Mouse (Mus musculus): ENCODE measurements around the gene Olfr1324. TPM values are rescaled to one million over a fixed set of nuclear protein-coding genes. Genes with fewer than 3 reads are reported as not detected.
A peak's percentile ranks its signal among the peaks of the same experiment; 100 is the strongest.
"Not testable (repeated sequence)": the region's sequence is repeated elsewhere in the genome, so short reads cannot be mapped to it uniquely, and the experiment has no call there.

Gene Olfr1324
- total RNA-seq (2021) = not detected
- long read RNA-seq = 0 reads

DNA sequence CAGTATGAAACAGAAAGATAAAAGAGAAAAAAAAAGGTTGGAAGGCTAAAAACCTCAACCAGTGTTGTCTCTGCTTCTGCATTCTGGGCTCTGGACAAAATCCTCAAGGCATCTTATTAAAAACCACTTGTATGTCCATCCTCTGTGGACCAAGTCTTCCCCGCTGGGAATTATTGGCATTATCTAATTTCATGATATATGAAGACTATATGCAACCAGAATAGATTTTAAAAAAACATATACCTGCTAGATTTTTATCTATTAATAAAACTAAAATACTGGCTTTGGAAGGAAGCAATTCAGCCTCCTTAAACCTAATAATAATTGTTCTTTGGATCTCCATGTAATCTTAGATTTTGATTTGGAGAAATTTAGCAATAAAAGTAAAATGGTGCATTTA, at the start of gene Olfr1324:
TSS of gene Olfr1324 (minus strand) at position 101 of the 400 bp plus-strand sequence.
- DNase-seq (ENCODE audit: low spot score in 2 of 2) = no peak

DNA sequence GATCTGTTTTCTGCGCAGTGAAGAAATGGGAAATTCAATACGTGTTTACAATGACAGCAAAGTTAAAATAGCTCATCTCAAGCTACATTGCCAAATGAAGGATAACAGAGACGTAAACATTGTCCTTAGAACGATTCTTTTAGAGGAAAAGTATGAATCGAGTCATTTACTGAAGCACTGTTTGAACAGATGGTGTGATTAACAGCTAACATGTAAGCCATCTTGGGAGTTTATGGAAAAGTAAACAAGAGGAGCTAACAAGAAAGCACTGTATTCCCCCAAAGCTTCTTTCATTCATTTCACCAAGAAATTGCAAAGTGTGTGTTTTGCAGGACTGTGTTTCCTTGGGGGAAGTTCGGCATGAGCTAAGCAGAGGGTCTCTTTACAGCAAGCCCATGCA, 42.0 kb upstream of the Olfr1324 start:
- DNase-seq (ENCODE audit: low spot score in 2 of 2) = not testable (repeated sequence)

DNA sequence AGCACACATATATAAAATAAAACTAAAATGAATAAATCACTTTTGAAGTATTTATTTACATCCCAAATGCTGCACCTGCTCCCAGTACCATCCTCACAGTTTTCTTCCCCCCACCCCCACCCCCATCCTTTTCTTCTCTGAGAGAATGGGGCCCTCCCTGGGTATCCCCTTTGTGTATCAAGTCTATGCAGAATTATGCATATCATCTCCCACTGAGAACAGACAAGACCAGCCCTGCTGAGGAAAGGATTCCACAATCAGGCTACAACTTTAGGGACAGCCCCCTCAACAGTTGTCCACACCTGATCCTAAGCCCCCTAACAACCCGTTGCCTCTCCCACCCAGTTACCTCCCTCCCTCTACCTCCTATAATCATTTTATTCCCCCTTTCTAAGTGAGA, 27.8 kb upstream of the Olfr1324 start:
- no peak for DNase-seq (ENCODE audit: low spot score in 2 of 2)

DNA sequence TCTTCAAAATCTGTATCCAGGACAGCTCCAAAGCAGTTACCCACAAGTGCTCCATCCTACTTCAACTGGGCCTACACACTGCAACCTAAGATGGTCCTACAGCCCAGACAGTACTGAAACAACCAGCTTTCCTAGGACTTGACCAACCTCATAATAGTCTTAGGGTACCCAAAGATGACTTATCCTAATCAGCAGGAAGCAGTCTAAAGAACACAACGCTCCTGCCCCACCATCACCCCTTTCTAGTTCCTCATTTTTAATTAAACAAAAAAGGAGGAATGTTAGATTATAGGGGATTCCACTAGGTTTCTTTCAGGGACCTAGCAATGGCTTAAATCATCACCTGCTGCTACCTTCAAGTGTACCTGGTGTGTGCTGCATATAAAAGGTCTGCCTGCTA, 15.1 kb upstream of the Olfr1324 start:
- DNase-seq (ENCODE audit: low spot score in 2 of 2) = no peak

DNA sequence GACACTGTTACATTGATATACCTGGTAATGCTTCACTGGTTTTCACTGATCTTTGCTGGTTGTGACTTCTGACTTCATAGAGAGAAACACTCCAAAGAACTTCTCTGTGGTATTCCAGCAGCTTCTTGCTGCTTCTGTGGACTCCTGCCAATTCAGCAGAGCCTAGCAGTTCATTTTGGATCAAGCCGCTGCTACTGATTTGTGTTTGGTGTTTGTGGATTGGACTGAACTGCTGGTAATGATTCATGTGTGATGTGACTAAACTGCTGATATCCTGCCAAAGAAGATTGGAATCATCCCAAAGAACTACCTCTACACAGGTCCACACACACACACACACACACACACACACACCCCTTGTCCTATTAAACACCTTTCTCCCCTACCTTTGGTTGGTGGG, 14.4 kb upstream of the Olfr1324 start:
- peak in 1 of 2 experiments; percentile 1 for DNase-seq (ENCODE audit: low spot score in 2 of 2)

DNA sequence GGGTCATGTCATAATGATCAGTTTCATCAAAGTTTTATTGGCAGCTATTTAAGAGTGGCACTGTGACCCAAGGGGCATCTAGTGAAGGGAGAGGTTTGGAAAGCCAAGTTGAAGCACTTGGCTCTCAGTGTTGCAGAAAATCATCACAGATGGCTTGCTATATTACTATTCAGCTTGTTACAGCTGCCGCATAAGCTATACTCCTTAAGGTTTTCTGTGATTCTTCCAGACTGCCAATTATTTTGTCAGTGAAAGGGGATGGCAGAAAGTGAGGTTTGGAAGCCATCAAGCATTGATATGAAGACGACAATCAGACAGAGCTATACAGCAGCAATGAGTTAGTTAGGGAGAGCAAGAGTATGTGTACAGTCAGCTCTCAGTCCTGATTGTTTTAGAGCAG, 4.2 kb upstream of the Olfr1324 start:
- DNase-seq (ENCODE audit: low spot score in 2 of 2) = peak in 1 of 2 experiments; percentile 2

DNA sequence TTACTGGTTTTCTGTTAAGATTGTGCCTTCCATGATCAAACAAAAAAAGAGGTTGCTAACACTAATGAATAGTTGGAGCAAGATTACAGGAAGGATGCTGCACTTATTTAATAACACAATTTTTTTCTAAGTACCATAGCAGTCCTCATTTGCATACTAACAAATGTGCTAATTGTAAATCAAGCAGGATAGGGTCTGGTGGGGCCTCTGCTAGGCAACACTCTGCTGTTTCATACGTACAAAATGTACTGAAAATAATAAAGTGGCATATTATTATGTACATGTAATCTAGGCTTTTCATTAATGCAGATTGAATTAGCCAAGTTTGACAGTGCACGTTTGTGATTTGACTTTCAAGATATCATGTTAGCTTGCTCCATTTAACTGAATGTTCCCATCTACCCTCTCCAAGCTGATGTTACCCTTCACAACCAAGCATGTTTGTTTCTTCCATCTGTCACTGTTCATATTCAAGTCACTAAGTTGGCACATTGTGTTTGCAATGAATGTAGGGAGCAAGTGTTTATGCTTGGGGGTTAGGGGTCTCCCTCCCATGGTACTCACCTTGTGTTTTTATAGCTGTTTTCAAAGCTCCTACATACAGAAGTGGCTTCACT, 478 bp downstream of the Olfr1324 start:
- DNase-seq (ENCODE audit: low spot score in 2 of 2) = peak in 1 of 2 experiments; percentile 6

DNA sequence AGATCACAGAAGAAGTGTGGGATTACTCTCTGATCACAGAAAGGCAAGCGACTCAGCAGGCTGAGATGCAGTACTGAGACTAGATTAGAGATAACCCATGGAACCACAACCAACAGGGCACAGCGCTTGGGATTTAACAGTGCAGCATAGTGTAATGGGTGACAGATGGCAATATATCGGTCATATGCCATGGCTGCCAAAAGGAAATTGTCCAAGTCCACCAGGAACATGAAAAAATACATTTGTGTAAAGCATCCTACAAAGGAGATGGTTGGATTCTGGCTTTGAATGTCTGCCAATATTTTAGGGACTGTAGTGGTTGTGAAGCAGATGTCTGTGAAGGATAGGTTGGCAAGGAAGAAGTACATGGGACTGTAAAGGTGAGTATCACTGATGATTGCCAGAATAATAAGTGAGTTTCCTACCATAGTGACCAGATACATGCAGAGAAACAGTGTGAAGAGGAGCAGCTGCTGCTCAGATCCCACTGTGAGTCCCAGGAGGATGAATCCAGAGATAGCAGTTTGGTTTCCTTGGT, 2.3 kb downstream of the Olfr1324 start:
- DNase-seq (ENCODE audit: low spot score in 2 of 2) = peak in 1 of 2 experiments; percentile 39

DNA sequence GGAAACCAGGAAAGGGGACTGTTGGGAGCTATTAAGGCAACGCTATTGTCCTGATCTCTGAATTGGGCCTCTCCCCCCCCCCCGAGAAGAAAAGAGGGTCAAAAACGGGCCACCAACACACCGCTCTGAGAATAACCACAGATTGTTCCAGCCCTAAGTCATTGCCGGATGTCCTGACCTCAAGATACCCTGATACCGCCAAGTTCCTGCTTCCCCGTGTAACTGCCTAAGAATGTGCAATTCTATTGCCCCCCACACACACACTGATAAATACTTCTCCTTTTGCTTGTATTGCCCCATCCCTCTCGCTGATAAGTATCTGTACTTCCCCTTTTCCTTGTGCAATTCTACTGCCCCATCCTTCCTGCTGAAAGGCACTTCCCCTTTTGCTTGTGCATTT, 17.9 kb downstream of the Olfr1324 start:
- DNase-seq (ENCODE audit: low spot score in 2 of 2) = not testable (repeated sequence)

DNA sequence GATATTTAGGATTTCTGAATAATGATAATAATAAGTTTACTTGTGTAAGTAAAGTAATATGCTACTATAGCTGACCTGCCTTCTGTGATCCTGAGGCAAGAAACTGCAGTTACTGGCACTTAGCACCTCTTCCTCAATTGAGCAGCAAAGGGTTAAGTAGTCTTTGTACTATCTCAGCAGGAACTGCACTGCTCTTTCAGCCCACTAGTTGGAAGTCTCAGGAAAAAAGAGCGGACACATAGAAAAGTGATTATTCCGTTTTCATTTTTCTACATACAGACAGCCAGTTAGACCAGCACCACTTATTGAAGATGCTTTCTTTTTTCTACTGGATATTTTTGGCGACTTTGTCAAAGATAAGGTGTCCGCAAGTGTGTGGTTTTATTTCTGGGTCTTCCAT, 37.7 kb downstream of the Olfr1324 start:
- DNase-seq (ENCODE audit: low spot score in 2 of 2) = not testable (repeated sequence)

DNA sequence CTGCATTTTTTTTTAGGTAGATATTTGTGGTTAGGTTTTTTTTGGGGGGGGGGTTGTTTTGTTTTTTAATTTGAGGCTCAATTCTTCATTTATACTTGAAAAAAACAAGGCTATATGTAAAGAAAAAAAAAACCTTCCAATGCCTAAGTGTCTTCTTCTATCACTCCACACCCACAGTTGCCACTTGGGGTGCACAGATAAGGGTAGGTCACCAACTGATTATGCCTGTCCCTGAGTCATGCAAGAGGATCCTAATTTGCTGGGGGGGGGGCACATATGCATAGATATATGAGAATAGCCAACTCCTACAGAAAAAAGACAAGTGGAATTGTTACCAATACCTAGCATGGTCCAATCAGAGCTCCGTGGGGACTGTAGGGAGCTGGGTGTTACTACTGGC, 53.3 kb downstream of the Olfr1324 start:
- no peak for DNase-seq (ENCODE audit: low spot score in 2 of 2)

Data from layer of hippocampus, adult 18-20 months (tissue).